Mouse (Mus musculus): ENCODE results near the gene Mapk12.
A peak's percentile ranks its signal among the peaks of the same experiment; 100 is the strongest.

Mapk12 gene

GRCm38 (mm10) chr15:89137378-89138045 lies 3.0 kb downstream of the Mapk12 start:
- no peak for DNase-seq

DNA sequence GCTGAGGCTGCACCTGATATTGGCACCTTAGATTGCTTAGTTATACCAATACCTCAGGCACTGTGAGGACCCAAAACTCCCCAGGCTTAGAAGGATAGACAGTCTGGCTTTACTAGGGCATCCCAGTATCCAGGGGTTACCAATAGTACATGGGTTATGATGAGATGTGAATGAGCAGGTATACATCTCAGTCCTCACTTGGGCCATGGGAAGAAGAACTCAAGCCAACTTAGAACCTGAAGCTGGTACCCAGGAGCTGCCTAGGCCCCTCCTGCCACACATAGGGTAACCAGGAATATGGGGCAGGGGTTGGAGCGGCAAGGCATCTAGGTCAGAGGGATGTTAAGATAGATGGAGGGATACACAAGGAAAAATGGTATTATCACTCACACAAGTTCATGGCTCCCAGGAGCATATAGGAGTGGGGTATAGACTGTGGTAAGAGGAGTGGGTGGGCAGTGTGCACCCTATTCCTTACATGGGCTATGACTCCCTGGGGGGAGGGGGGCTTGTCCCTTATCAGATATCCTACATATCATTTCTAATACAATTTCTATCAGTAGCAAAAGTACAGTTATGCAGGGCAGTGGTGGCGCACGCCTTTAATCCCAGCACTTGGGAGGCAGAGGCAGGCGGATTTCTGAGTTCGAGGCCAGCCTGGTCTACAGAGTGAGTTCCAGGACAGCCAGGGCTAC lies 3.9 kb downstream of the Mapk12 start:
- no peak for DNase-seq

DNA sequence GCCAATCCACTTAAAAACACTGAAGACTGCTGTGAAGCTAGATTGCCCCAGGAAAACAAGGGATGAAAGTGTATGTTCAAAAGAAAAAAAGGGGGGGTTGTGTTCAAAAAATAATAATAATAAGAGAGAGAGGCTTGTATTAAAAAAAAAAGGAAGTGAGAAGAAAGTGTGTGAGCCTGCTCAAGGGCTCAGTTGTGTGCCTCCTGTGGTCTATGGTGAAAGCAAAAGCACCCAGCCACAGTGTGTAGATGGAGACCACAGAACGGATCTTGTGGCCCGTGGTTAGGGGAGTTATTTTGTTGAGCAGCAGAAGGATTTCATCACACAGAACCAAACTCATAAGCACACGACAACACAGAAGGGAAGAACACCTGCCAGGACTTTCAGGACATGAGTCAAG lies 9.2 kb downstream of the Mapk12 start:
- DNase-seq: no peak

DNA sequence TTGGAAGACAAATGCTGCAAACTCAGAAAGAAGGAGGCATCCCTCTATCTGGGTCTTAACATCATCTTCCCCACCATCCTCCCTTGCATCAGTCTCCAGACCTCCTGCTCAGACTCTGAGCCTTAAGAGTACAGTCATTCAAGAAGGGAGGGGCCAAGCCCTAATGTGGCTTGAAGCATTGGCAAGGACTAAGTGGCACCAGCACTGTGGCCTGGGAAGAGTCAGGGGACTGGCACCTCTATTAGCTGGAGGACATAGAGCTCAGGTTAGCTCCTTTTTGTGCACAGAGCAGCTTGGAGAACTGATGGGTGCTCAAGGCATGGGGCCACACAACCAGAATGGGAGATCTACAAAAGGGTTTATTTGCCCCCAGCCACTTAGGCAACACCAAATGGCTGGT lies 10.3 kb downstream of the Mapk12 start:
- DNase-seq: no peak

- DNase-seq: peak; percentile 91
These were observed 11.8 kb downstream of the Mapk12 start, which contains the start of gene Hdac10 for GRCm38 (mm10) chr15:89128382-89129350. Gene Hdac10 (minus strand): TSS chr15:89128700.

- no peak for DNase-seq
These were observed 13.1 kb downstream of the Mapk12 start for GRCm38 (mm10) chr15:89127364-89127940.

GRCm38 (mm10) chr15:89126622-89127021 lies 13.9 kb downstream of the Mapk12 start:
- DNase-seq: peak; percentile 48 to 67

DNA sequence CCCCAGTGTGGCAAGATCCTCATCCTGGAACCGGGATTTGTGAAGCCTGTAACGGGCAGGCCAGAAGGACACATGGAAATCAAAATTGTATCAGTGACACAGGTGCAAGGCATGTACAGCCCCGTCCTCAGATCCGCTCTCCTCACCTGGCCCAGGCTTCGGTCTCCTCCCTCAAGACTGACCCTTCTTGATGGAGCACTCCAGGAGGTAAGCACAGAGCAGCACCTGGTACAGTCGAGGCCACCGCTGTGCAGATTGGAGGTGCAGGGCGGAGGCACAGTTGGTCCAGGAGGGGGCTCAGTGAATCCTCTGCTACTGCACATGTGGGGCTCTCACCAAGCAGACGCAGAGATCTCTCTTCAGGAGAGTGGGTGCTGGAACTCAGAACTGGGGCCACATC lies 15.2 kb downstream of the Mapk12 start:
- no peak for DNase-seq

DNA sequence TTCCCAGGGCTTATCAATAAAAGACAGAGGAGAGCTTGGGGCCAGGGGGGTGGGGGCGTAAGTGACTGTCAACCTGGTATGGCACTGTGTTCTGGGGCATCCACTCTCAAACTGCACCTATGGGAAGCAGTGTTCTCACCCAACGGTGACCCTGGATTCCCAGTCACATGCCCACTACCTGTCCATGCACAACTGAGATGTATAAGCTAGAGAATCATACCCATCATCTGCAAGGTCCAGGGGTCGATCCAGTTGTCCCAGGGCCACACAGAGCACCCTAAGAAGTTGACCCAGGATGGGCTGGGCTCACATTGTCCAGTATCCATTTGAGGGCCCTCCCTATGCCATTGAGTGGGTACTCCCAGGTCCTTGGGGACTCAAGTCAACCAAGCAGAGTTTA lies 16.2 kb downstream of the Mapk12 start:
- no peak for DNase-seq

DNA sequence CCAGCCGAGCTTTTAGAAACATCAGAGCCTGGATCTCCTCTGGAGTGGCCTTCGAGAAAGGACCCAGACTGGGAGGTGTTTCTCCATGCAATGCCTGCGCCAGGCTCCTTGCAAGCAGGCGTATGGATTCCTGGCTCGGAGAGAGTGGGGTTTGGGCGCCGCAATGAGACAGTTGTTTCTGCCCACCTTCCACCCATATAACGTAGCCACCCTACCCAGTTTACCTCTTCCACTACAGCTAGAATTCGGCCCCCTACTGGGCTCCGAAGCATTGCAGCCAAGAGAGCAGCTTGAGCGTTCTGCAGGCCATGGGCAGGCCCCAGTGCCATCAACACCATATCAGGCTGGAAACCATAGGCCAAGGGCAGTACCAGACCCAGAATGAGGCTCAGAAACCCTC lies 16.9 kb downstream of the Mapk12 start:
- peak in 1 of 2 experiments; percentile 25 for DNase-seq

DNA sequence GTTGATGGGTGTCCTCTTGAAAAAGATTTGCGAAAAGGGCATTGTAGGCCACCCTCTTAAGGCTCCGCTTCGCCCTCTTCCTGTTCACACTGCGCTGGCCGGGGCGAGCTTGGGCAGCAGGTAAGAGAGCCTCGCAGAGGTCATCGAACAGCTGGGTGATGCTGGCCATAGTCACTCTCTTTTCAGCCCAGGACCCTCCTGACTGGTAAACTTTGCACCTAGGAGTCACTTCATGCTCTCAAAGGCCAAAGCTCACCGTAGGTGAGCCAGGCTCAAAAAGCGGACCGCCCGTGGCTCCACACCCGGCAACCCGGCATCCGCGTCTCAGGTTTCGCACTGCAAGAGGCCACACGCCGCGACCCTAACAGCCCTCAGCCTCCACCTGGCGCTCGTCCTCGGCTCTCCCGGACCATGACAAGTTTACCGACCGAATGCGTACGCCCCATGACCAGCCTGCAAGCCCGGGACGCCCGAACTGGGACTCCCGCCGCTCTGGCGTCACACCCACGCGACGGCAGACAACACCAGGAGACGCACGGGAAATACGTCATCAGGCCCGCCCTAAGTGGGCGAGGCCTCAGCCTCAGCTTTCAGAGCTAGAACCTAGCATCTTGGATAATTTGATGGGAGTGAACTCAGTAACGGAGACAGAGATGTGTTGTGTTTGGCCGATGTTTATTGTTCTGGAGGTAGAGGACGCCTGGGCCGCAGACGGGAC lies 17.7 kb downstream of the Mapk12 start, which contains the start of gene Tubgcp6:
TSS of gene Tubgcp6 (minus strand) at position 464 of the 718 bp plus-strand sequence.
- DNase-seq: peak; percentile 96 to 97

DNA sequence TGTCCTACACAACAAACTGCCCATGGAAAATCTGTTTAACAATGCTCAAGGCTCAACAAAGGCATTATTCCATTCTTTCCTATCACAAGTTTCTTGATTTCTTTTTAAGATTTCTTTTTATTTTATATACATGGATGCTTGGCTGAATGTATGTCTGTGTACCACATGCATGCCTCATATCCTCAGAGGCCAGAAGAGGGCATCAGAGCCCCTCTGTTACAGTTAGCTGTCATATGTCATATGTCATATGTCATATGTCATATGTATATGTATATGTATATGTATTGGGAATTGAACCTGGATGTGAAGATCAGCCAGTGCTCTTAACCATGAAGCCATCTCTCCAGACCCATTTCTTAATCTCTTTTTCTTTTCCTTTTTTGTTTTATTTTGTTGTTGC lies 22.5 kb downstream of the Mapk12 start:
- no peak for DNase-seq

GRCm38 (mm10) chr15:89110147-89110546 lies 30.4 kb downstream of the Mapk12 start:
- no peak for DNase-seq

- no peak for DNase-seq
These were observed 33.5 kb downstream of the Mapk12 start for GRCm38 (mm10) chr15:89106976-89107375.

DNA sequence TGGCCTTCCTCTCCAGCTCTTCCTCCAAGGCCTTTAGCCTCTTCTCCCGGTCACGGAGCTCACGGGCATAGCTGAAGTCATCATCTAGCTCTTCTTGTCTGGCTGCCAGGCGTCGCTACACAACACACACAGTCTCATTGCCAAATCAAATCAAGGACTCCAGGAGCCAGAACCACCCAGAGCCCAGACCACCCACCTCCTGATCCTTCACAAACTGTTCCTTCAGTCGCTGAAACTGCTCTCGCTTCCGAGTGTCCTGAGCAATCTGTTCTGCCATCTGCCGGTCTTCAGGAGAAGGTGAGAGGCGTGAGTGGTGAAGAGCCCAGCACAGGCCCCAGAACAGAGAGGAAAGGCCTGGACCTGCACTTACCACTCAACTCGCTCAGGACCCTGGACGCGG lies 34.4 kb downstream of the Mapk12 start:
- DNase-seq: no peak

- no peak for DNase-seq
These were observed 36.1 kb downstream of the Mapk12 start for GRCm38 (mm10) chr15:89104425-89104824.

- no peak for DNase-seq
These were observed 36.6 kb downstream of the Mapk12 start for GRCm38 (mm10) chr15:89103921-89104320.

- DNase-seq: no peak
These were observed 37.9 kb downstream of the Mapk12 start for GRCm38 (mm10) chr15:89102646-89103045.

- DNase-seq: no peak
These were observed 39.7 kb downstream of the Mapk12 start for GRCm38 (mm10) chr15:89100823-89101222.

- DNase-seq: no peak
These were observed 41.9 kb downstream of the Mapk12 start for GRCm38 (mm10) chr15:89098616-89099015.

GRCm38 (mm10) chr15:89097450-89097849 lies 43.1 kb downstream of the Mapk12 start:
- DNase-seq: no peak

GRCm38 (mm10) chr15:89092181-89092580 lies 48.3 kb downstream of the Mapk12 start:
- DNase-seq: no peak
